Mouse (Mus musculus): ENCODE data around the gene Ccdc15. TPM values are rescaled to one million over a fixed set of nuclear protein-coding genes. Genes with fewer than 3 reads are reported as not detected.

Gene Ccdc15
- polyA plus RNA-seq, 1 experiment from 2014 or later: 6.4 TPM

DNA sequence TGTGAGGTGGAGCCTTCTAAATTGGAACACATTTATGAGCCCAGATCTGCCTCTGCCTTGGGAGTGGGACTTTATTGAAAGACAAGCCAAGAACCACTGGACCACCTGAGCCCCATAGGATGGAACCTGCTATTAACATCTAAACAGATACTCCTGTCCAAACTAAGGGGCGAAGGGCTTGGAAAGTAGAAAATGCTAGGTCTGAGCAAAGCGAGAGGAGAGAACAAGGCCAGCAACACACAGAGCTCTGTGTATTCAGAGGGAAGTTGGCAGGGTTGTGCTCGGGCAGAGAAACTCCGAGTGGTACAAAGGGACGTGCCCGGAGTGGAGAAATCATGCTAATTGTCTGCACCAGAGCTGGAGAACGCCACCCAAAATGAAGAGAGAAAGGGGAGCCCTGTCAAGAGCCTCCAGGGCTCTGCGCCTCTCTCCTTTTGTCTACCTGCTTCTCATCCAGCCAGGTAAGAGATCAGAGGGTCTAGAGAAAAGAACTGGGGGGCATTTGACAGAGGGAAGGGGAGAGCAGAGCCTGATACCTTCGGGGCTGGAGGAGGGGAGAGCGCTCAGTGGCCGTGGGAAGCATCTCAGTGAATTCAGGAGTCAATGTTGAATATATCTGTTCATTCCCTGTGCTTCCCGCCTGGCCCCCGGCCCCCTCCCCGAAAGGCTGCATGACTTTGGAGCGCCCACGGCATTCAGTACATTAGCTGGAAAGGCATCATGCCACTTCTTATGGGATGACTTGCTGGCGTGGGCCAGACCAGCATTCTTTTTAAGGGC lies 19.3 kb upstream of the Ccdc15 start, which contains the start of gene Hepacam:
Gene Hepacam, plus strand, starts transcription at position 51 of the 780 bp plus-strand sequence.
- no peaks in the 10 kb centered on the region for H3K36me3 ChIP-seq
- H3K27me3 ChIP-seq (replicated peaks): no peaks in the 10 kb centered on the region
- peak within 1 kb of the TSS; percentile 24 for H3K4me3 ChIP-seq (replicated peaks)
- peak within 1 kb of the TSS; percentile 28; the same call in 1 of the 2 replicates for H3K4me2 ChIP-seq
- WGBS: 69% methylated on average over 17 of the region's 17 CpGs
- peak within 1 kb of the TSS; percentile 80 for H3K27ac ChIP-seq (replicated peaks)
- H3K4me1 ChIP-seq: no peaks in the 10 kb centered on the region
- H3K9ac ChIP-seq (replicated peaks): no peak within 1 kb of the TSS
- peak; percentile 85 for ATAC-seq (ENCODE audit: low FRiP score)
- H3K9me3 ChIP-seq (replicated peaks): no peaks in the 10 kb centered on the region

DNA sequence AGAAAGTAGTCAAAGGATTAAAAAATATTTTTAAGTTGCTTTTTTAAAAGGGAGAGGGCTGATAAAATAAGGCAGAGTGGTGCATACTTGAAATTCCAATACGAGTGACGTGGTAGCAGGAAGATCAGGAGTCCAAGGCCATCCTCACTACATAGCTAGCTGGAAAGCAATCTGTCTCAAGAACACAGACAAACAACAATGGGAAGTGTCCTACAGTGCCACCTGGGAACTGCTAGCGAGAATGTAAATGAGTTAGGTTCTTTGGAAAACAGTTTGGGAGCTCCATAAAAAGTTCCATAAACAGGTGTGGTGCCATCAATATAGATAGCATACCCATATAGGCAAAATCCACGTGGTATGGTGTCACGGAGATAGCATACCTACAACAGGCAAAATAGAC lies 17.5 kb upstream of the Ccdc15 start:
- ATAC-seq (ENCODE audit: low FRiP score): no peak
- H3K4me3 ChIP-seq (replicated peaks): no peak overlapping the region
- no peak overlapping the region for H3K27ac ChIP-seq (replicated peaks)
- no peaks in the 10 kb centered on the region for H3K27me3 ChIP-seq (replicated peaks)
- H3K9ac ChIP-seq (replicated peaks): no peak overlapping the region
- 75% methylated on average over 5 of the region's 5 CpGs for WGBS
- no peaks in the 10 kb centered on the region for H3K9me3 ChIP-seq (replicated peaks)
- no peaks in the 10 kb centered on the region for H3K36me3 ChIP-seq
- H3K4me1 ChIP-seq: no peaks in the 10 kb centered on the region
- H3K4me2 ChIP-seq: no peak overlapping the region

DNA sequence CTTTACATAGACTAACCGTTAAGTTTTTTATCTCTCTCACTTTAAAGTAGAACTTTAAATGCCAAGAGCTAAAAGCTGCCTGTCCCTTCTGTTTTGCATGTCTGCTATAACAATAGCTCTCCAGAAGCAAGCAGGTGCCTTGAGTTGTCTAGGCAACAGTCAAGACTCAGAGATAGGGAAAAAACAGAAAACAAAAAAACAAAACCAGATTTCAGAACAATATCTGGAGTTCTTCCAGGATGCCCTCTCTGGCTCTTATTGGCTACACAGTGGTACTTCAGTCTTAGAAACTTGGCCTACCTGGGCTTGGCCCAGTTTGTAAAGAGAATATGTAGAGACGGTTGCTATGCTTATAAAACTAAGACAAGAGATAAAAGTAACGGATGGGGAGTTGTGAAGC lies 16.2 kb upstream of the Ccdc15 start:
- H3K4me2 ChIP-seq: no peak overlapping the region

DNA sequence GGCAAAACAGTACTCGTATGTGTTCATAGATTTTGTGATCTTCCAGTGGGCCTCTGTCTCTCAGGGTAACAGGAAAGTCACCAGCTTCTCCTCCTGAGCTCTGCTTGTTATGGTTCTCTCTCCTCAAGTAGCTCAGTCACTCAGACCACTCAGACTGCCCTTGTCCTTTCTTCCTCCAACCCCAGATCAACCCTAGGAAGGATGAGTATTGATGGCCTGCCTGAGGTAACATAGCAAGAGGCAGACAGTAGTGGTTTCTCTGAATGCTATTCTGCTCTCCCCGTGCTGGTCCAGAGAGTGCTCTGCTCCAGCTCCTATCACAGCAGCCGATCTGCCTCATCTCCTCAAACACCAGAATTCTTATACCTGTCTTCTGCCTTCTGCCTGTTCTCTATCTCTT lies 15.3 kb upstream of the Ccdc15 start:
- Histone ChIP-seq H3K27ac (replicated peaks) (no peak overlapping the region), H3K9ac (replicated peaks) (no peak overlapping the region), H3K27me3 (replicated peaks) (no peaks in the 10 kb centered on the region), H3K9me3 (replicated peaks) (no peaks in the 10 kb centered on the region), H3K36me3 (no peaks in the 10 kb centered on the region), H3K4me1 (peaks cover 7% of the 10 kb centered on the region; the same call in 1 of the 2 replicates), H3K4me3 (replicated peaks) (no peak overlapping the region), H3K4me2 (no peak overlapping the region)
- no peak for ATAC-seq (ENCODE audit: low FRiP score)
- 74% methylated on average over 3 of the region's 3 CpGs for WGBS

More for the DNA sequence above, 16.2 kb upstream of the Ccdc15 start:
- peaks cover 6% of the 10 kb centered on the region; the same call in 1 of the 2 replicates for H3K4me1 ChIP-seq
- no peak overlapping the region for H3K4me3 ChIP-seq (replicated peaks)
- ATAC-seq (ENCODE audit: low FRiP score): no peak
- H3K27ac ChIP-seq (replicated peaks): no peak overlapping the region
- H3K27me3 ChIP-seq (replicated peaks): no peaks in the 10 kb centered on the region
- WGBS: 58% methylated on average over 3 of the region's 3 CpGs
- no peaks in the 10 kb centered on the region for H3K9me3 ChIP-seq (replicated peaks)
- H3K36me3 ChIP-seq: no peaks in the 10 kb centered on the region
- no peak overlapping the region for H3K9ac ChIP-seq (replicated peaks)

DNA sequence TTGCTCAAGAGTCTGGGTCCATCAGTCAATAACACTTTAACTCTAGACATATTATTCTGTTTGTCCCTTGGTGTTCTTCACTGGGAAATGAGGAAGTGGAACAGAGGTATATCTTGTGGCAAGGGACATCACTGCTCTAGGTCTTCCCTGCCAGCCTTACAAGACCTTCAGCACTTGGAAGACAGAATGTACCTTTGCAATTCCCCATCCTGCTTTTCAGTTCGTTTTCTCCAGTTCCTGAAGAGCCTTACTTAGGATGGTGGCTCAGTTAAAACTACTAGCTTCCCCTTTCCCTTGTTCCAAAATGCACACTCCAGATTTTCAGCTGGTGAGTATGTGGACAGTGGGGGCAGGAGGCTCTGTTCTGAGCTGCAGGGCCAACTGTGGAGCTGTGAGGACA lies 14.6 kb upstream of the Ccdc15 start:
- Histone ChIP-seq H3K9ac (replicated peaks) (no peak overlapping the region), H3K9me3 (replicated peaks) (no peaks in the 10 kb centered on the region), H3K4me2 (no peak overlapping the region), H3K4me1 (peaks cover 7% of the 10 kb centered on the region; the same call in 1 of the 2 replicates), H3K4me3 (replicated peaks) (no peak overlapping the region), H3K27ac (replicated peaks) (no peak overlapping the region), H3K27me3 (replicated peaks) (no peaks in the 10 kb centered on the region), H3K36me3 (no peaks in the 10 kb centered on the region)
- WGBS: 74% methylated on average over 1 of the region's 1 CpGs
- no peak for ATAC-seq (ENCODE audit: low FRiP score)

DNA sequence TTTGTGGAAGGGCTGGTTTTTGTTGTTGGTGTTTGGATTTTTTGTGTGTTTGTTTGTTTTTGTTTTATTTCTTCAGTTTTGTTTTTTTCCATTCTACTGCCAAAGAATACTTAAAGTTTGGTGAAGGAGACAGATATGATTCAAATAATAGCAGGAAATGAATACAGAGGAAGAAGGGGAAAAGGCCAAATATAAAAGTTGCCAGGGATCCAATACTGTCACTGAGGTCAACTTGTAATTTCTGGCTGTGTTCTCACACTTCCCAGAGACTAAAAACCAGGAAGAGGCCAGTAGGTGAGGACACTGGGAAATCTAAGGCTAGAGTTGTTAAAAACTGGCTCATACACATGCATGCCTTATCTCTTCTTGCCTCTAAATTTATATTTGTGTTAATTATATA lies 13.9 kb upstream of the Ccdc15 start:
- Histone ChIP-seq H3K4me2 (no peak overlapping the region), H3K9ac (replicated peaks) (no peak overlapping the region), H3K4me3 (replicated peaks) (no peak overlapping the region), H3K4me1 (peaks cover 7% of the 10 kb centered on the region; the same call in 1 of the 2 replicates), H3K36me3 (no peaks in the 10 kb centered on the region), H3K27me3 (replicated peaks) (no peaks in the 10 kb centered on the region), H3K27ac (replicated peaks) (no peak overlapping the region), H3K9me3 (replicated peaks) (no peaks in the 10 kb centered on the region)
- ATAC-seq (ENCODE audit: low FRiP score): no peak

DNA sequence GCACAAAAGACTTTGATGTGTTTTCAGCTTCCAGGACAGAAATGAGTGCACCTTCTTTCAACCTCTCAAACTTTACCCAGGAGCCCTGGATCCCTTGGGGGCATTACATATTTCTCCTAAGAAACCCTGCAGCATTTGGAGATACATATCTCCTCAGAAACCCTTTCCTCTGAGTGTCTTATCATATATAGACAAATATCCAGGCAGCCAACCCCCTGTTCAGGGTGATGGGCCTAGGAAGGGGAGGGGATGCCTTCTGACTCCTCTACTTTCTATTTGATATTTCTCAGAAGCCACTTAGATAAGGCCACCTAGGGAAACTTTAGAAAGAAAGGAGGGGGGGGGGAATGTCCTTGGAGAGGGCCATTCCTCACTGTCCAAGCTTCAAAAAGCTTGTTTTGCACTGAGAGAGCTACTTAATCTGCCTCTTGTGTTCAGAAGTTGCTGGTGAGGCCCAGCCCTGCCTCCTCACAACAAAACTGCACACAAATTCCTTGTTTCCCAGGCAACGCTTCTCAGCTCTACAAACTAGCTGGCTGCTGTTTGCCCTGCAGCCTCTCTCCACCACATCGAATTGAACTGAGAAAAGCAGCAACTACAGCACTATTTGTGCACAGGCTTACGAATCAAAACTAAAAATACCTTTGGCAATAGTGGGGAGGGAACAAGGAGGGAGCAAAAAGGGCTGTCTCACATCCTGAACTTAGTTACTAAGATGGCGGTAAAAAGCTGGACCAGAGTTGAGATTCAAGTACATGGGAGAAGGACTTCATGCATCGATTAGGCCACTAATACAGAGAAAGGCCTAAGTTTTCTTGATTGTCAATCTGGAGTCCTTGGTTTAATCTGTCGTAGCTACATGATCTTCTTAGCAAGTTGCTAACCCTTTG lies 11.3 kb upstream of the Ccdc15 start:
- peak; percentile 83 for ATAC-seq (ENCODE audit: low FRiP score)
- H3K27me3 ChIP-seq (replicated peaks): no peaks in the 10 kb centered on the region
- peaks cover 7% of the 10 kb centered on the region; the same call in 1 of the 2 replicates for H3K4me1 ChIP-seq
- no peaks in the 10 kb centered on the region for H3K36me3 ChIP-seq
- peak overlapping the region; percentile 73 for H3K27ac ChIP-seq (replicated peaks)
- WGBS: 15% methylated on average over 6 of the region's 6 CpGs
- H3K9ac ChIP-seq (replicated peaks): no peak overlapping the region
- no peak overlapping the region for H3K4me2 ChIP-seq
- no peak overlapping the region for H3K4me3 ChIP-seq (replicated peaks)
- H3K9me3 ChIP-seq (replicated peaks): no peaks in the 10 kb centered on the region

DNA sequence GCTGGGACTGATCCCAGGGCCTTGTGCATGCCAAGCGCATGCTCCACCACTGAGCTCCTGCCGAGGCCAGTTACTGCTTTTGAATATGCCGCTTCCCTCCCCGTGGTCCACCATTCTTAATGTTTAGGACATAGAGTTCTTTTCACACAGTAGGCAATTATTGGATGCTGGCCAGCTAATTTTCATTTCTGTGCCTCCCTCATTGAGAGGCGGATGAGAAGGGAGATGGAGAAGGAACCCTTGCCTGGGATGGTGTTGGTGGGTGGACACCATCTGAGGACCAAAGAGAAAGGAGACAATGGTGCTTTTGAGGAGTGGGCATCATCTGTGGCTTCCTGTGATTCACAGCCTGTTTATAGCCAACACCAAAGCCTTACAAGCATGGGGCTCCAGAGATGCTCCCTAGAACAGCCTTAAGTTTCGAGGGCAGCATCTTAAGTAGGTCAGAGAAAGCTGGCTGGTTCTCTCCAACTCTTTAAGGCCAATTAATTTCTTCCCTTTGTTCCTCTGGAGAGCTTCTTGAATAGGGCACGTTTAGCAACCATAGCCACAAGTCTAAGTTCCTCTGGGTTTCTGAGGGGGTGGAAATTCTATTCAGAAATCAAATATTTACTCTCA lies 10.6 kb upstream of the Ccdc15 start:
- no peak overlapping the region for H3K4me2 ChIP-seq
- H3K9me3 ChIP-seq (replicated peaks): no peaks in the 10 kb centered on the region
- H3K36me3 ChIP-seq: no peaks in the 10 kb centered on the region
- peaks cover 7% of the 10 kb centered on the region; the same call in 1 of the 2 replicates for H3K4me1 ChIP-seq
- no peak overlapping the region for H3K9ac ChIP-seq (replicated peaks)
- ATAC-seq (ENCODE audit: low FRiP score): peak; percentile 86
- 25% methylated on average over 7 of the region's 7 CpGs for WGBS
- H3K27ac ChIP-seq (replicated peaks): peak overlapping the region; percentile 73
- no peak overlapping the region for H3K4me3 ChIP-seq (replicated peaks)
- no peaks in the 10 kb centered on the region for H3K27me3 ChIP-seq (replicated peaks)

DNA sequence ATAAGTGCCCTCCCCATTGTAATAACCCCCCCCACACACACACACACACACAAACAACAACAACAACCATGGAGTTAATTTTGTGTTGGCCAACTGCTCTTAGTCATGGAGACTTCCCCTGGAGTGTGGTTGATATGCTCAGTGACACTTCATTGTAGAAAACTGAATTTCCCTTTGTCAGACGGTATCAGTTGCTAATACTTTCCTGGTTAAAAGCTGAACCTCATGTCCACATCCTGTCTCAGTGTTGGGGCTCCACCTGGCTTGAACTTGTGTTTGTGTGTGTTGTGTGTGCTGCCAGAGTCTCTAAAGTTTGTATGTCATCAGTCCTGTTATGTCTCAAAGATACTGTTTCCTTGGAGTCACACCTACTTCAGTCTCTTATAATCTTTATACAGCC lies 6.3 kb upstream of the Ccdc15 start:
- WGBS: 88% methylated on average over 1 of the region's 1 CpGs
- Histone ChIP-seq H3K9ac (replicated peaks) (no peak overlapping the region), H3K36me3 (no peaks in the 10 kb centered on the region), H3K27me3 (replicated peaks) (no peaks in the 10 kb centered on the region), H3K4me3 (replicated peaks) (no peak overlapping the region), H3K4me1 (peaks cover 3% of the 10 kb centered on the region; the same call in 1 of the 2 replicates), H3K9me3 (replicated peaks) (no peaks in the 10 kb centered on the region), H3K4me2 (no peak overlapping the region), H3K27ac (replicated peaks) (no peak overlapping the region)
- no peak for ATAC-seq (ENCODE audit: low FRiP score)

DNA sequence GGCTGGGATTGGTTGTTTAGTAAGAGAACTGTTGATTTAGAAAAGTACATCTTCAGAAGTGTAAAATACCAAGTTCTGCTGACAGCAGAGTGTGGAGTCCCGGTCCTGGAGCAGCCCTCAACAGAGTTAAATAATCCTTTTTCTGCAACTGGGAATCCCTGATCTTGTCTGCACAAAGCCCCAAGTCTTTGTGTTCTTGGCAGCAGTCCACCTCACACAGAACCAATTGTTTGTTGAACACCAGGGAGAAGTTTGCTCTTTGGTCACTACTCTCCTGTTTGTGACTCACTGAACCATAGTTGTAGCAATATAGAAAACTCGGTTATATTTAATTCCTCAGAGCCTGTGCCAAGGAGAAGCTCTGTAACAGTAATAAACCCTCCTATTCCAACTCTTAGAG lies 3.0 kb upstream of the Ccdc15 start:
- H3K36me3 ChIP-seq: no peaks in the 10 kb centered on the region
- H3K4me2 ChIP-seq: no peak overlapping the region
- H3K4me3 ChIP-seq (replicated peaks): no peak overlapping the region
- ATAC-seq (ENCODE audit: low FRiP score): no peak
- no peak overlapping the region for H3K9ac ChIP-seq (replicated peaks)
- no peaks in the 10 kb centered on the region for H3K9me3 ChIP-seq (replicated peaks)
- peaks cover 13% of the 10 kb centered on the region for H3K4me1 ChIP-seq
- no peak overlapping the region for H3K27ac ChIP-seq (replicated peaks)
- WGBS: 50% methylated on average over 2 of the region's 2 CpGs
- no peaks in the 10 kb centered on the region for H3K27me3 ChIP-seq (replicated peaks)

DNA sequence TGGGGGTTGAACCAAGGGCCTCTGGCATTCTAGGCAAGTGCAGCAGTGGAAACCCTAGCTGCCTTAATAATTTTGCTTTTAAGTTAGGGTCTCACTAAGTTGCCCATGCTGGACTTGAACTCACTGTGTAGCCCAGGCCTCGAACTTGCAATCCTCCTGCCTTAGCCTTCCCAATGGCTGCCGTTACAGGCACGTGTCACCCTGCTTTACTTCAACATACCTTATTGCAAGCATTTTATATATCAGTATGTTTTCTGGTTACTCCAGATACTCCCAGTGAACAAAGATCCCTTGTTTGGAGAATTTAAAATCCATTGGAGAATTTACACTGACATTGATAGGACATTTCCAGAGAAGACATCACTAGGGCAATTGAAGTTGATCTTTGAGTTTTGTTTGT lies 818 bp upstream of the Ccdc15 start:
- no peaks in the 10 kb centered on the region for H3K9me3 ChIP-seq (replicated peaks)
- peaks cover 13% of the 10 kb centered on the region for H3K4me1 ChIP-seq
- H3K4me3 ChIP-seq (replicated peaks): peak overlapping the region; percentile 87
- H3K27ac ChIP-seq (replicated peaks): peak overlapping the region; percentile 92
- WGBS: 95% methylated on average over 3 of the region's 3 CpGs
- H3K36me3 ChIP-seq: no peaks in the 10 kb centered on the region
- H3K9ac ChIP-seq (replicated peaks): peak overlapping the region; percentile 82
- peak overlapping the region; percentile 91 for H3K4me2 ChIP-seq
- no peaks in the 10 kb centered on the region for H3K27me3 ChIP-seq (replicated peaks)
- no peak for ATAC-seq (ENCODE audit: low FRiP score)

Measured in neural tube, embryonic 15.5 days (tissue).